Mouse (Mus musculus) limb, embryonic 13.5 days (tissue): Measurements from ENCODE around the gene Kif5c. TPM values are rescaled to one million over a fixed set of nuclear protein-coding genes. Genes with fewer than 3 reads are reported as not detected.

Experiments
- ATAC-seq: fragments of 200-750 bp; cut with Nextera tagmentation; 2 replicates; pipeline ENCODE4 v1.8.0; 2017; ENCODE audit warnings: low read depth, moderate number of reproducible peaks, moderate TSS enrichment; ENCODE audit not compliant: low FRiP score
- H3K27ac ChIP-seq: fragments of 300-500 bp; sonication (generic); 2 replicates; pipeline ENCODE4 v1.5.1; 2015; ENCODE audit warnings: inconsistent platforms, mild to moderate bottlenecking, moderate library complexity
- H3K27me3 ChIP-seq: fragments of 300-500 bp; sonication (generic); 2 replicates; pipeline ENCODE4 v1.6.1; 2015; ENCODE audit warnings: mild to moderate bottlenecking, inconsistent platforms
- H3K36me3 ChIP-seq: fragments of 300-500 bp; sonication (generic); 2 replicates; pipeline ENCODE4 v1.6.1; 2015; ENCODE audit warnings: inconsistent platforms, mild to moderate bottlenecking, moderate library complexity
- H3K4me1 ChIP-seq: fragments of 300-500 bp; sonication (generic); 2 replicates; pipeline ENCODE4 v1.6.1; 2015; ENCODE audit warnings: inconsistent platforms
- H3K4me2 ChIP-seq: fragments of 300-500 bp; sonication (generic); replicated peaks from 2 replicates; pipeline ENCODE4 v1.6.1; 2015; ENCODE audit warnings: inconsistent platforms, mild to moderate bottlenecking, moderate library complexity
- H3K4me3 ChIP-seq: fragments of 300-500 bp; sonication (generic); 2 replicates; pipeline ENCODE4 v1.5.1; 2015; ENCODE audit warnings: moderate library complexity, mild to moderate bottlenecking, inconsistent platforms
- H3K9ac ChIP-seq: fragments of 300-500 bp; sonication (generic); 2 replicates; pipeline ENCODE4 v1.6.1; 2015; ENCODE audit warnings: mild to moderate bottlenecking, inconsistent platforms
- H3K9me3 ChIP-seq: fragments of 300-500 bp; sonication (generic); 2 replicates; pipeline ENCODE4 v1.6.1; 2016; ENCODE audit warnings: inconsistent platforms
- WGBS: fragments of 180-500 bp; shearing (Covaris S2); methylation state at CpG from one replicate; pipeline ENCODE4 v1.1.7; 2015; 5-methylcytosine and 5-hydroxymethylcytosine counted together
- polyA plus RNA-seq: library from polyadenylated mRNA; unstranded; fragments of >200 nt; fragmentation: Nextera tagmentation; extraction: Ambion mirVana; gene quantifications from 2 replicates; pipeline ENCODE4 v1.2.1, GENCODE M21; 2015

Kif5c gene
- polyA plus RNA-seq, 1 experiment from 2014 or later, result 9.2 TPM

- no peak overlapping the region for H3K4me2 ChIP-seq
Observed at GRCm38 (mm10) chr2:49727686-49728085, 108.6 kb downstream of the Kif5c start.

GRCm38 (mm10) chr2:49728896-49729610 lies 110.0 kb downstream of the Kif5c start:
- Histone ChIP-seq H3K4me2 (no peak overlapping the region), H3K9ac (no peak overlapping the region), H3K9me3 (no peaks in the 10 kb centered on the region), H3K27me3 (no peaks in the 10 kb centered on the region), H3K36me3 (peaks cover 6% of the 10 kb centered on the region), H3K4me3 (no peak overlapping the region), H3K4me1 (peaks cover 42% of the 10 kb centered on the region), H3K27ac (no peak overlapping the region)
- ATAC-seq, result no peak
- 56% methylated on average over 10 of the region's 10 CpGs for WGBS

More at GRCm38 (mm10) chr2:49727686-49728085, 108.6 kb downstream of the Kif5c start:
- 79% methylated on average over 4 of the region's 4 CpGs for WGBS
- ATAC-seq, result no peak
- Histone ChIP-seq H3K4me1 (peaks cover 35% of the 10 kb centered on the region), H3K27ac (no peak overlapping the region), H3K9ac (no peak overlapping the region), H3K9me3 (no peaks in the 10 kb centered on the region), H3K4me3 (no peak overlapping the region), H3K36me3 (peaks cover 12% of the 10 kb centered on the region), H3K27me3 (0 out of 2 replicates have a peak, but pooled peaks cover 4% of the 10 kb centered on the region)

- Histone ChIP-seq H3K9ac (no peak overlapping the region), H3K27ac (no peak overlapping the region), H3K36me3 (peaks cover 6% of the 10 kb centered on the region), H3K4me3 (no peak overlapping the region), H3K27me3 (no peaks in the 10 kb centered on the region), H3K4me2 (no peak overlapping the region), H3K4me1 (peaks cover 43% of the 10 kb centered on the region), H3K9me3 (no peaks in the 10 kb centered on the region)
- no peak for ATAC-seq
- WGBS, result 44% methylated on average over 2 of the region's 2 CpGs
Observed at GRCm38 (mm10) chr2:49729611-49729969, 110.5 kb downstream of the Kif5c start.

GRCm38 (mm10) chr2:49730183-49730582 lies 111.1 kb downstream of the Kif5c start:
- Histone ChIP-seq H3K9me3 (no peaks in the 10 kb centered on the region), H3K27me3 (no peaks in the 10 kb centered on the region), H3K4me3 (no peak overlapping the region), H3K27ac (no peak overlapping the region), H3K4me1 (peaks cover 43% of the 10 kb centered on the region), H3K9ac (no peak overlapping the region), H3K4me2 (no peak overlapping the region), H3K36me3 (peaks cover 8% of the 10 kb centered on the region)
- no peak for ATAC-seq
- 28% methylated on average over 5 of the region's 5 CpGs for WGBS

- WGBS, result 16% methylated on average over 11 of the region's 11 CpGs
- peak overlapping the region; percentile 48; the same call in 1 of the 2 replicates for H3K27ac ChIP-seq
- H3K4me3 ChIP-seq, result peak overlapping the region; percentile 7; the same call in 1 of the 2 replicates
- H3K4me2 ChIP-seq, result peak overlapping the region; percentile 52
- peak; percentile 33; the same call in 1 of the 2 replicates for ATAC-seq
- peak overlapping the region; percentile 50; the same call in 1 of the 2 replicates for H3K9ac ChIP-seq
- H3K9me3 ChIP-seq, result no peaks in the 10 kb centered on the region
- H3K4me1 ChIP-seq, result peaks cover 40% of the 10 kb centered on the region
- H3K27me3 ChIP-seq, result no peaks in the 10 kb centered on the region
- peaks cover 16% of the 10 kb centered on the region for H3K36me3 ChIP-seq
Observed at GRCm38 (mm10) chr2:49732745-49733655, 113.9 kb downstream of the Kif5c start.

- H3K27me3 ChIP-seq, result no peaks in the 10 kb centered on the region
- H3K27ac ChIP-seq, result 0 out of 2 replicates have a peak overlapping the region, but pooled peaks have one; percentile 48
- ATAC-seq, result peak; percentile 72
- no peak overlapping the region for H3K9ac ChIP-seq
- peak overlapping the region; percentile 25 for H3K4me3 ChIP-seq
- H3K36me3 ChIP-seq, result peaks cover 17% of the 10 kb centered on the region
- 5% methylated on average over 7 of the region's 7 CpGs for WGBS
- peak overlapping the region; percentile 52 for H3K4me2 ChIP-seq
- H3K9me3 ChIP-seq, result no peaks in the 10 kb centered on the region
- H3K4me1 ChIP-seq, result peaks cover 40% of the 10 kb centered on the region
Observed at GRCm38 (mm10) chr2:49733656-49734008, 114.5 kb downstream of the Kif5c start.

GRCm38 (mm10) chr2:49734013-49734780 lies 115.1 kb downstream of the Kif5c start:
- 21% methylated on average over 7 of the region's 7 CpGs for WGBS
- peak overlapping the region; percentile 52 for H3K4me2 ChIP-seq
- peaks cover 22% of the 10 kb centered on the region for H3K36me3 ChIP-seq
- no peaks in the 10 kb centered on the region for H3K9me3 ChIP-seq
- ATAC-seq, result peak; percentile 45; the same call in 1 of the 2 replicates
- H3K4me1 ChIP-seq, result peaks cover 40% of the 10 kb centered on the region
- H3K27ac ChIP-seq, result 0 out of 2 replicates have a peak overlapping the region, but pooled peaks have one; percentile 48
- H3K27me3 ChIP-seq, result no peaks in the 10 kb centered on the region
- H3K9ac ChIP-seq, result no peak overlapping the region
- H3K4me3 ChIP-seq, result peak overlapping the region; percentile 25

GRCm38 (mm10) chr2:49735386-49735785 lies 116.3 kb downstream of the Kif5c start:
- WGBS, result 89% methylated on average over 13 of the region's 13 CpGs
- H3K4me3 ChIP-seq, result no peak overlapping the region

GRCm38 (mm10) chr2:49739046-49739445 lies 119.9 kb downstream of the Kif5c start:
- WGBS, result 92% methylated on average over 5 of the region's 5 CpGs
- no peak overlapping the region for H3K9ac ChIP-seq
- H3K9me3 ChIP-seq, result no peaks in the 10 kb centered on the region
- H3K4me2 ChIP-seq, result no peak overlapping the region
- H3K27ac ChIP-seq, result no peak overlapping the region
- peaks cover 30% of the 10 kb centered on the region for H3K36me3 ChIP-seq
- H3K27me3 ChIP-seq, result no peaks in the 10 kb centered on the region
- ATAC-seq, result no peak
- H3K4me3 ChIP-seq, result no peak overlapping the region
- peaks cover 22% of the 10 kb centered on the region for H3K4me1 ChIP-seq

More at GRCm38 (mm10) chr2:49735386-49735785, 116.3 kb downstream of the Kif5c start:
- H3K9ac ChIP-seq, result no peak overlapping the region
- ATAC-seq, result no peak
- H3K27ac ChIP-seq, result no peak overlapping the region
- H3K27me3 ChIP-seq, result no peaks in the 10 kb centered on the region
- peaks cover 26% of the 10 kb centered on the region for H3K36me3 ChIP-seq
- no peaks in the 10 kb centered on the region for H3K9me3 ChIP-seq
- no peak overlapping the region for H3K4me2 ChIP-seq
- H3K4me1 ChIP-seq, result peaks cover 35% of the 10 kb centered on the region

GRCm38 (mm10) chr2:49741026-49741425 lies 121.9 kb downstream of the Kif5c start:
- 41% methylated on average over 6 of the region's 6 CpGs for WGBS
- ATAC-seq, result no peak
- Histone ChIP-seq H3K27ac (no peak overlapping the region), H3K4me1 (peaks cover 26% of the 10 kb centered on the region), H3K4me3 (no peak overlapping the region), H3K9me3 (no peaks in the 10 kb centered on the region), H3K27me3 (no peaks in the 10 kb centered on the region), H3K36me3 (peaks cover 25% of the 10 kb centered on the region), H3K4me2 (no peak overlapping the region), H3K9ac (no peak overlapping the region)

GRCm38 (mm10) chr2:49741895-49742734 lies 123.0 kb downstream of the Kif5c start:
- Histone ChIP-seq H3K4me2 (no peak overlapping the region), H3K27me3 (no peaks in the 10 kb centered on the region), H3K27ac (no peak overlapping the region), H3K4me1 (peaks cover 26% of the 10 kb centered on the region), H3K9ac (no peak overlapping the region), H3K4me3 (no peak overlapping the region), H3K9me3 (no peaks in the 10 kb centered on the region), H3K36me3 (peaks cover 25% of the 10 kb centered on the region)
- WGBS, result 76% methylated on average over 16 of the region's 16 CpGs
- ATAC-seq, result no peak
